Mouse (Mus musculus) kidney, postnatal 0 days (tissue): ENCODE measurements around the gene Lrtm1. TPM values are rescaled to one million over a fixed set of nuclear protein-coding genes. Genes with fewer than 3 reads are reported as not detected.

Experiments
- ATAC-seq: fragments of 200-750 bp; cut with Nextera tagmentation; replicated peaks from 2 replicates; pipeline ENCODE4 v1.8.0; 2017; ENCODE audit warnings: low read depth, moderate number of reproducible peaks, moderate TSS enrichment, moderate library complexity; ENCODE audit not compliant: low FRiP score
- DNase-seq: peaks from one replicate; pipeline ENCODE4 v3.0.0-alpha.2; 2016; ENCODE audit warnings: low spot score
- H3K27ac ChIP-seq: fragments of 300-500 bp; sonication (generic); 2 replicates; pipeline ENCODE4 v1.5.1; 2014; ENCODE audit warnings: mild to moderate bottlenecking
- H3K27me3 ChIP-seq: fragments of 300-500 bp; sonication (generic); 2 replicates; pipeline ENCODE4 v1.6.1; 2014; ENCODE audit warnings: low read length, mixed read lengths; ENCODE audit not compliant: insufficient read depth
- H3K36me3 ChIP-seq: fragments of 300-500 bp; sonication (generic); 2 replicates; pipeline ENCODE4 v1.6.1; 2014; ENCODE audit warnings: low read length, mixed read lengths; ENCODE audit not compliant: insufficient read depth
- H3K4me1 ChIP-seq: fragments of 300-500 bp; sonication (generic); replicated peaks from 2 replicates; pipeline ENCODE4 v1.6.1; 2014; ENCODE audit warnings: antibody characterized with exemption, low read length, mixed read lengths; ENCODE audit not compliant: insufficient read depth
- H3K4me2 ChIP-seq: fragments of 300-500 bp; sonication (generic); 2 replicates; pipeline ENCODE4 v1.6.1; 2014; ENCODE audit warnings: mild to moderate bottlenecking, low read length, moderate library complexity, mixed read lengths
- H3K4me3 ChIP-seq: fragments of 300-500 bp; sonication (generic); replicated peaks from 2 replicates; pipeline ENCODE4 v1.5.1; 2014; ENCODE audit warnings: low read depth, low read length
- H3K9ac ChIP-seq: fragments of 300-500 bp; sonication (generic); 2 replicates; pipeline ENCODE4 v1.6.1; 2014; ENCODE audit warnings: low read depth, low read length
- H3K9me3 ChIP-seq: fragments of 300-500 bp; sonication (generic); replicated peaks from 2 replicates; pipeline ENCODE4 v1.6.1; 2016; ENCODE audit warnings: low read length, inconsistent platforms, mixed read lengths
- CTCF ChIP-seq: IDR thresholded peaks from 2 replicates; pipeline ENCODE4 v1.5.1; 2016; ENCODE audit warnings: antibody characterized with exemption, low read depth, mild to moderate bottlenecking, moderate library complexity
- WGBS: fragments of 180-500 bp; shearing (Covaris S2); extraction: QIAGEN DNeasy Blood & Tissue Kit; methylation state at CpG from one replicate; pipeline ENCODE4 v1.1.7; 2014; 5-methylcytosine and 5-hydroxymethylcytosine counted together
- polyA plus RNA-seq: library from polyadenylated mRNA; unstranded; fragments of >200 nt; fragmentation: Nextera tagmentation; extraction: Ambion mirVana; gene quantifications from 2 replicates; pipeline ENCODE4 v1.2.1, GENCODE M21; 2015

The Lrtm1 gene
- polyA plus RNA-seq, 1 experiment from 2014 or later = 0.04 TPM

DNA sequence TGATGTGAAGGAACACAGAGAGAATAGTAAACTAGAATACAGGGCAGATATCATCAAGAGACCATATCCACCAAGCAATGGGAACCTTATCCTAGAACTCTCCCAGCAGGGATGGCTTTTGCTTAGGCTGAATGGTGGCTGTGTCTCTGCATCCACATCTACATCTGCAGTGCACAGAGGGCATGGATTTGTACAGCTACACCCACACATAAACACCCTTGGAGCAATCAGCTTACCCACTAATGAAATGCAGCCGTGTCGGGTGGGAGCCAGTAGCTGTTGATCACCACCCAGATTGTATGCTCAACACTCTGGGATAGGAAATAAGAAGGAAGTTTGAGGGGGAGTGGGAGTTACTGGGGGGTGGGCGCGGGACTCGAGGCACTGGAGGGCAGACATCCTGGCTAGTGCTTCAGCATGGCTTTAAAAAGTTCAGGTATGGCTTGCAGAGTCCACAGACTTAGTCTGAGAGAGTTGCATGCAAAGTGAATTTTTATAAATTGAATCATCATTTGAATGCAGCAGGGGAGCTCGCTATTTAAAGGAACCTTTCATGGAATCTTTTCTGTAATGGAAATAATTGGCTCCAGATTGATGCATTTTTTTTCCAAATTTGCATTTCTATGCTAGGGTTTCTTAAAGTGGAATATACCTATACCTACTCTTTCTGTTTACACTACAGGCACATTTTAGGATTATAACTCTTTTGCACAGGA is 10.5 kb downstream of the Lrtm1 start:
- no peak for DNase-seq
- Histone ChIP-seq H3K9ac (no peak overlapping the region), H3K36me3 (no peaks in the 10 kb centered on the region), H3K4me3 (no peak overlapping the region), H3K4me2 (no peak overlapping the region), H3K27me3 (no peaks in the 10 kb centered on the region), H3K4me1 (no peaks in the 10 kb centered on the region), H3K9me3 (no peaks in the 10 kb centered on the region), H3K27ac (no peak overlapping the region)
- 77% methylated on average over 6 of the region's 6 CpGs for WGBS
- no peak for TF ChIP-seq CTCF
- no peak for ATAC-seq

DNA sequence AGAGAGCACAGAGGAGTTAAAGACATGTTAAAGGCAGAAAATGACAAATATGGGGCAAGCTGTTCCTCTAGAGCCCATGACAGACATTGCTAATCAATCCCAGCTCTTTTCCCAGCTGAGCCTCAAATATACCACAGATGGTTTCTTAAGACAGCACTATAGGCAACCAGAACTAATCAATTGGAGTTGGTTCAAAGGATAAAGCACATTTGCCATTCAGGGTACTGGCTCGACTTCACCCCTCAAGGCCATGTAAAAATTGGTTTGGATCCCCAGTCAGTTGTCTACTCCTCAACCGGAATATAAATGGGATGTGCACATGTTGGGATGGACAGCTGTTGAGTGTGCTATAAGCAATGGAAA is 11.1 kb downstream of the Lrtm1 start:
- TF ChIP-seq CTCF = no peak
- no peak overlapping the region for H3K4me3 ChIP-seq
- H3K9ac ChIP-seq = no peak overlapping the region
- ATAC-seq (no peak), DNase-seq (no peak)
- 89% methylated on average over 2 of the region's 2 CpGs for WGBS
- H3K27ac ChIP-seq = no peak overlapping the region
- H3K27me3 ChIP-seq = no peaks in the 10 kb centered on the region
- H3K9me3 ChIP-seq = no peaks in the 10 kb centered on the region
- H3K4me1 ChIP-seq = no peaks in the 10 kb centered on the region
- no peak overlapping the region for H3K4me2 ChIP-seq
- no peaks in the 10 kb centered on the region for H3K36me3 ChIP-seq

DNA sequence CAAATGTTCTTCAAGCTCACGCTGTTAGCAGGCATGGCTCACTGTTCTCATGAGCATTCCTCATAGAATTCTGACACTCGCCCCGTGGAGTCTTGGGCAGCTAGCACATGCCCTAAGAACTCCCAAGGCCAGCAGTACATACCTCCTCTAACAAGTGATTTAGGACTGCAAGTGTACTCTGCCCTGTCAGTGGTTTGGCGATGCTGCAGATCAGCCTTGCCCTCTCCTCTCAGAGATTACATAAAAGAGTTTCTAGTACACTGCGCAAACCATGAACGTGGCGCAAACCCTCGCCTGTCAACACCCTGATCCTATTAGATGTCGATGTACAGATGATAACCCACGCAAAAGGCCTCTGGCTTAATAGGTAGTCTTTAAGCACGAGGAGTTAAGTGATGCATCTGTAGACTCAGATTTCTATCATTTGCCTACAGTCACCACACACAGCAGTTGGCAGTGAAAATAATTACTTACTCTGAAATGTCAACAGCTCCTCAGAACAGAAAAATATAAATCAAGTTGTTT is 11.9 kb downstream of the Lrtm1 start:
- ATAC-seq (no peak), DNase-seq (no peak)
- Histone ChIP-seq H3K27me3 (no peaks in the 10 kb centered on the region), H3K9me3 (no peaks in the 10 kb centered on the region), H3K9ac (no peak overlapping the region), H3K36me3 (no peaks in the 10 kb centered on the region), H3K27ac (no peak overlapping the region), H3K4me3 (no peak overlapping the region), H3K4me1 (no peaks in the 10 kb centered on the region), H3K4me2 (no peak overlapping the region)
- 70% methylated on average over 11 of the region's 11 CpGs for WGBS
- no peak for TF ChIP-seq CTCF

DNA sequence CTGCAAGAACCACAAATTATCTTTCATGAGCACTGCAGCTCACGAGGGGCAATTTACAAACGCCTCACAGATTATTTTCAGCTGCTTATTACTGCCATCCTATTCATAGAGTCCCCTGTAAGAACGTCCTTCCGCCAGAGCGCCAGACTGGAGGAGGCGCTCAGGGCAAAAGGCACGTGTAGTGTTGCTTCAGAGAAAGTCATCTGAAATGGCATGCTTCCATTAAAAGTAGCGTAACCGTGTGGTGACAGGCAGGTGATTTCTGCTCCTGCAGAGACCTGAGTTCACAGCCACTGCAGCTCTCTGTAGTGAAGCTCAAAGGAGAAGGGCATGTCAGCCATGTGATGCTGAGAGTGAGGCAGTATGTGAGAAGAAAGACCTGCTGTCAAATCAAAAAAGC is 12.5 kb downstream of the Lrtm1 start:
- no peak overlapping the region for H3K27ac ChIP-seq
- ATAC-seq (no peak), DNase-seq (no peak)
- no peak overlapping the region for H3K4me2 ChIP-seq
- WGBS = 65% methylated on average over 9 of the region's 9 CpGs
- H3K4me3 ChIP-seq = no peak overlapping the region
- no peaks in the 10 kb centered on the region for H3K27me3 ChIP-seq
- no peak overlapping the region for H3K9ac ChIP-seq
- H3K36me3 ChIP-seq = no peaks in the 10 kb centered on the region
- TF ChIP-seq CTCF = no peak
- H3K9me3 ChIP-seq = no peaks in the 10 kb centered on the region
- no peaks in the 10 kb centered on the region for H3K4me1 ChIP-seq

DNA sequence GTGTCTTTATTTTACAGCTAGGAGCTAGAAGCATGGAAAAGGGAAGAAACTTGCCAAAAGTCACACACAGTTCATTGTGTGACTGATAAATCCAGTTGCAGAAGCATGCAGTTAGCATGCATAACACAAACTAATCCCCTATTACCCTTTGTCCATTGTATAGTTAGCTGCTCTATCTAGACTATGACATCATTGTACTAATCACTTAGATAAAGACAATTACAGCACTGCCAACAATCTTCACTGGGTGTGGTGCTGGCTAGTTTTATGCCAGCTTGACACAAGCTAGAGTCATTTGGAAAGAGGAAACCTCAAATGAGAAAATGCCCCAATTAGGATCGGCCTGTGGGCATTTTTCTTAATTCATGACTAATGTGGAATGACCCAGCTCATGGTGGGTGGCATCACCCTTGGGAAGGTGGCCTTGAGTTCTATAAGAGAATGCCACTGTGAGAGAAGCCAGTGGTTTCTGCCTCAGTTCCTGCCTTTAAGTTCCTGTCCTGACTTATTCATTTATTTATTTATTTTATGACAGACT is 13.9 kb downstream of the Lrtm1 start:
- no peak overlapping the region for H3K27ac ChIP-seq
- H3K36me3 ChIP-seq = no peaks in the 10 kb centered on the region
- H3K9me3 ChIP-seq = no peaks in the 10 kb centered on the region
- no peak for ATAC-seq
- WGBS = 88% methylated on average over 1 of the region's 1 CpGs
- no peak for DNase-seq
- no peak overlapping the region for H3K9ac ChIP-seq
- no peak overlapping the region for H3K4me3 ChIP-seq
- H3K27me3 ChIP-seq = no peaks in the 10 kb centered on the region
- no peak overlapping the region for H3K4me2 ChIP-seq
- H3K4me1 ChIP-seq = no peaks in the 10 kb centered on the region
- TF ChIP-seq CTCF = no peak

DNA sequence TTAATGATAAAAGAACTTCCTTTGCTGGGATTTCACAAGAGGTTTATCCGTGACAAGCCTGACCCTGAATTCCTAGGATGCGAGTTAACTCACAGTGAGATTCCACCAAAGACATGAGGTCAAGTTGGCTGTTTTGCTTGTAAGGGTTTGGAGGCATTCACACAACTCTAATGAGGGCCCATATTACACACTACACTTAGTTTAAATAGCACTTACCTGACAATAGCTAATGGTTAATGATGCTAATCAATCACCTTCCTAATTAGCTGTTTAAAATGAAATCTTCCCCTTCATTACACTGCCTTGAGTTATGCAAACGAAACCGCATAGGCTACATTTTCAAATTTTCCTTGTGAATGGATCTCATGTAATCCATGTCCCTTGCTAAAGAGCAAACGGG is 20.2 kb downstream of the Lrtm1 start:
- no peak for TF ChIP-seq CTCF
- 66% methylated on average over 5 of the region's 5 CpGs for WGBS

More for the DNA sequence above, 20.2 kb downstream of the Lrtm1 start:
- DNase-seq = no peak
- Histone ChIP-seq H3K27ac (no peak overlapping the region), H3K27me3 (no peaks in the 10 kb centered on the region), H3K9ac (no peak overlapping the region), H3K9me3 (no peaks in the 10 kb centered on the region), H3K4me3 (no peak overlapping the region), H3K4me2 (no peak overlapping the region), H3K36me3 (no peaks in the 10 kb centered on the region), H3K4me1 (no peaks in the 10 kb centered on the region)
- ATAC-seq = no peak
